Mouse (Mus musculus) erythroblast, embryonic 14.5 days (primary cell): ENCODE data around the gene Cdc25b. TPM values are rescaled to one million over a fixed set of nuclear protein-coding genes. Genes with fewer than 3 reads are reported as not detected.
"Not testable (repeated sequence)": the region's sequence is repeated elsewhere in the genome, so short reads cannot be mapped to it uniquely, and the experiment has no call there.

Experiments used
- H3K27me3 ChIP-seq: 2 replicates; pipeline ENCODE4 v1.6.1; 2012; ENCODE audit warnings: inconsistent platforms; ENCODE audit not compliant: control insufficient read depth
- H3K36me3 ChIP-seq: 2 replicates; pipeline ENCODE4 v1.6.1; 2012; ENCODE audit warnings: mild to moderate bottlenecking, inconsistent platforms; ENCODE audit not compliant: control insufficient read depth
- H3K4me1 ChIP-seq: 2 replicates; pipeline ENCODE4 v1.6.1; 2012; ENCODE audit warnings: inconsistent platforms; ENCODE audit not compliant: control insufficient read depth
- H3K4me3 ChIP-seq: replicated peaks from 2 replicates; pipeline ENCODE3; 2012; ENCODE audit warnings: moderate library complexity, mild to moderate bottlenecking, inconsistent platforms
- H3K9me3 ChIP-seq: 2 replicates; pipeline ENCODE4 v1.6.1; 2012; ENCODE audit warnings: low read length, inconsistent platforms, mixed read lengths; ENCODE audit not compliant: control insufficient read depth
- GATA1 ChIP-seq: IDR thresholded peaks from 2 replicates; pipeline ENCODE4 v1.6.1; 2012; ENCODE audit warnings: low read length, inconsistent platforms, mixed read lengths
- TAL1 ChIP-seq: IDR thresholded peaks from 3 replicates; pipeline ENCODE4 v1.6.1; 2012; ENCODE audit warnings: low read length, inconsistent platforms, mixed read lengths
- polyA plus RNA-seq: library from polyadenylated mRNA; stranded (reverse); fragments of >175 nt; gene quantifications from 2 replicates; pipeline ENCODE4 v1.2.3, GENCODE M21; 2012

Gene Cdc25b
- polyA plus RNA-seq, 1 experiment: 52.6 TPM

DNA sequence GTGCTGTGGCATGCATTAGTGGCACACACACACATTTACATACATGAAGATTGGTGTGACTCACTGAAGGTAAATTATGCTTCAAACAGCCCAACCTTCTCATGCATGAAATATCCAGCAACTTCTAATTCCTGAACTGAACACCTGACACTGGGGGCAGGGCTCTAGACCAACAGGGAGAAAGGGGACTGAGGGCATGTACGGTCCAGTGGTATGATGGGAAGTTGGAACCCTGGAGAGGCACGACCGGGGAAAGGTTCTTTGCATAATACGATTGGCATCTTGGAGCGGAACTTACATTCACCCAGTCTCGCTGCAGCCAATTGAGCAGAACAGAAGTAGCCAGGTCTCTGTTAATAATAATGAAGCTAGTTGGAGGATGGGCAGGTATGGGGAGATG, 38.4 kb downstream of the Cdc25b start:
- Histone ChIP-seq H3K36me3 (peaks cover 14% of the 10 kb centered on the region), H3K9me3 (peaks cover 2% of the 10 kb centered on the region; the same call in 1 of the 2 replicates), H3K4me1 (peaks cover 81% of the 10 kb centered on the region), H3K4me3 (no peak overlapping the region), H3K27me3 (no peaks in the 10 kb centered on the region)
- TF ChIP-seq GATA1: no peak
- no peak for TF ChIP-seq TAL1

DNA sequence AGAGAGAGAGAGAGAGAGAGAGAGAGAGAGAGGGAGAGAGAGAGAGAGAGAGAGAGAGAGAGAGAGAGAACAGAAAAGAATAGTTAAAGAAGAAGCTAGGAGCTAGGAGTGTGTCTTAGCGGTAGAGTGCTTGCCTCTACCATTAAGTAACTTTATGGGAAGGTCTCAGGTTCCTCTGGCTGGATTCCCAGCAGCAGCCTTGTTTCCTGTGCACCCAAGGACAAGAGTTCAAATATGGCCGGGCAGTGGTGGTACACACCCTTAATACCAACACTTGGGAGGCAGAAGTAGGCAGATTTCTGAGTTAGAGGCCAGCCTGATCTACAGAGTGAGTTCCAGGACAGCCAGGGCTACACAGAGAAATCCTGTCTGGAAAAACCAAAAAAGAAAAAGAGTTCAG, 39.9 kb downstream of the Cdc25b start:
- Histone ChIP-seq H3K4me1 (peaks cover 78% of the 10 kb centered on the region), H3K36me3 (peaks cover 11% of the 10 kb centered on the region)
- H3K4me3 ChIP-seq, H3K27me3 ChIP-seq, H3K9me3 ChIP-seq: not testable (repeated sequence)

DNA sequence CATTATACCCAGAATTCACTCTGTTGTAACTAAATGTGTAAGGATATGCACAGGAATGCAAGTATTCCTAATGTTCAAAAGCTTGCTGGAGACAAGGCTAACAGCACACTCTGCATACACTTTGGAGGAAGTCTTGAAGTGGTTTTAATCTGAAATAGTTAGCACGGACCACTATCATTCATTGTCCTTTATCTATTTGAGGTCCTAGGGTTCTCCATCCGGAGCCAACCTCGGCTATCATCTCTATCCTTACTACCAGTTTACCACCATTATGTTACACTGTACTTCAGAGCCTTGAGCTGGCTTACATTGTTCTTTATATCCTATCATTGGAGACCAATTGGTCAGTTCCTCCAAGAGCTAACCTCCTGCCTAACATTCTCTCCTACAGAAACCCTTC, 40.5 kb downstream of the Cdc25b start:
- peaks cover 78% of the 10 kb centered on the region for H3K4me1 ChIP-seq
- H3K9me3 ChIP-seq: no peaks in the 10 kb centered on the region
- H3K36me3 ChIP-seq: peaks cover 9% of the 10 kb centered on the region; the same call in 1 of the 2 replicates
- no peak overlapping the region for H3K4me3 ChIP-seq
- H3K27me3 ChIP-seq: no peaks in the 10 kb centered on the region
- TF ChIP-seq TAL1: no peak
- TF ChIP-seq GATA1: no peak

DNA sequence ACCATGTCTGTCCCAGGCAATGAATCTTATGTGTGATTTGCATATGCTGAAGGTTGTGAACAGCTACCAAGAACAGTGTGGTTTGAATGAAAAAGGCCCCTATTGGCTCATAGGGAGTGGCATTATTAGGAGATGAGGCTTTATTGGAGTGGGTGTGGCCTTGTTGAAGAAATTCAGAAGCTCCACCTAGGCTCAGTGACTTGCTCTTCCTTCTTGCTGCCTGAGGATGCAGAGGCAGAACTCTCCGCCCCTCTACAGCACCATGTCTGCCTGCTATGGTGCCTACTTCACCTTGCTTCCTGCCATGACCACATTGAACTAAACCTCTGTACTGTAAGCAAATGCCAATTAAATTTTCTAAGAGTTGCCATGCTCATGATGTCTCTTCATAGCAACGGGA, 45.8 kb downstream of the Cdc25b start:
- peaks cover 31% of the 10 kb centered on the region for H3K36me3 ChIP-seq
- H3K4me3 ChIP-seq: peak overlapping the region; percentile 78
- no peaks in the 10 kb centered on the region for H3K9me3 ChIP-seq
- no peaks in the 10 kb centered on the region for H3K27me3 ChIP-seq
- peaks cover 69% of the 10 kb centered on the region for H3K4me1 ChIP-seq
- TF ChIP-seq TAL1: no peak
- TF ChIP-seq GATA1: no peak

DNA sequence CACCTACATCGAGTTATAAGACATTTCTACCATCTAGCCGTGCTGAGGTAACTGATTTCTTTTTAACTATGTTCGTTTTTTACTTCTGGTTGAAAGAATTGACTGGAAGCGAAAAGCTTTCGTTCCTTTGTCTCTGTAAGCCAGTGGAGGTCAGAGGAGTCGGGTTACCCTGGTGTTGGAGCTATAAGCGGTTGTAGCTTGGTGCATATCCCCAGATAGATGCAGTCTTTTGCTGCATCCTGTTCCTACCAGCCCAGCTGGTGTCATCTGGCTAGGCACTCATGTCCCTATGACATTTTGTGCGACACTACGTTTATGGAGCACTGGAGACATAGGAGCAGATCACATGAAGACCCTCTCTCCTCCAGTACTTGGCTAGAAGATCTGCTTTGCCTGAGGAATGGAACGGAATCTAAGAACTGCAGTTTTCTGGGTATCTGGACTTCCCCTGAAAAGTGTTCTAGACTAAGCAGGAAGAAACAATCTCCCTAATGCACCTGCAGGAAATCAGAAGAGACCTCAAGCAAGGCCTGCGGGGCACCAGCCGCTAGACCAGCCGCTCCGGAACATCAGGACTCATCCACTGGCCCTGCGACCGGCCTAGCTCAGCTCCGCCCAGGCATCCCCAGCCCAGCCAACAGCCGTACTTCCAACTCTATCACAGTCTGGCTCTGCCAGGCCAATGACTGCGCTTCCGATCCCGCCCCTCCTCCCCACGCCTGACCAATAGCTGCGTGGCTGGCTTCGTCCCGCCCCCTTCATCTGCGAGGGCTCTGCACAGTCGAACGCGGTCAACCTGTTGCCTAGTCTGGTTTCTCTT, 46.8 kb downstream of the Cdc25b start, which contains the start of gene Mavs:
Mavs (plus strand) TSS at position 757 of the 820 bp plus-strand sequence.
- peaks cover 70% of the 10 kb centered on the region for H3K4me1 ChIP-seq
- H3K27me3 ChIP-seq: no peaks in the 10 kb centered on the region
- no peaks in the 10 kb centered on the region for H3K9me3 ChIP-seq
- peak within 1 kb of the TSS; percentile 78 for H3K4me3 ChIP-seq
- H3K36me3 ChIP-seq: peaks cover 41% of the 10 kb centered on the region
- TF ChIP-seq GATA1 (no peak), TAL1 (no peak)

DNA sequence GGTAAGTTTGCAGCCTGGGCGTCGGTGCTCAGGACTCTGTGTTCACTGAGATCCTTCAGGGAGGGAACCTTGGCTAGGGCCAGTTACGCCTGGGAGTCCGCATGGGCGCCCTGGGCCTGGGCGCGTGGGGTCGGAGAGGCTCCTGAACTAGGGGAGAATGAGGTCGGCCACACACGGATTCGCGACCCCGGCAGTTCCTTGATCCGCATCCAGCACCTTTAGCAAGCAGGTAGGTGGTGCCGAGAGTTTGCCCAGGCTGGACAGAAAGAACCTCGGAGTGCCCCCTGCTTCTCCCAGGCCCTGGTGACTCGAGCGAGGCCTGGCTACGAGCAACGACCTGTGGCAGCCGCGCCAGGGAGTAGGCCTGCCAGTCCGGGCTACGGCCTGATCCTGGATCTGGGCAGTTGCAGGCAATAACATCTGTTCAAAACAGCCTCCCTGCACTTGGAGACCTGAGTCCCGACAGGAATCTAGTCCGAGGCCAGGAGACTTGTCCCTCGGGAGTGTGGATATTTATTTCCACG, 47.4 kb downstream of the Cdc25b start:
- H3K27me3 ChIP-seq: no peaks in the 10 kb centered on the region
- H3K9me3 ChIP-seq: no peaks in the 10 kb centered on the region
- peaks cover 77% of the 10 kb centered on the region for H3K4me1 ChIP-seq
- TF ChIP-seq TAL1 (no peak), GATA1 (no peak)
- H3K36me3 ChIP-seq: peaks cover 48% of the 10 kb centered on the region
- peak overlapping the region; percentile 78 for H3K4me3 ChIP-seq

DNA sequence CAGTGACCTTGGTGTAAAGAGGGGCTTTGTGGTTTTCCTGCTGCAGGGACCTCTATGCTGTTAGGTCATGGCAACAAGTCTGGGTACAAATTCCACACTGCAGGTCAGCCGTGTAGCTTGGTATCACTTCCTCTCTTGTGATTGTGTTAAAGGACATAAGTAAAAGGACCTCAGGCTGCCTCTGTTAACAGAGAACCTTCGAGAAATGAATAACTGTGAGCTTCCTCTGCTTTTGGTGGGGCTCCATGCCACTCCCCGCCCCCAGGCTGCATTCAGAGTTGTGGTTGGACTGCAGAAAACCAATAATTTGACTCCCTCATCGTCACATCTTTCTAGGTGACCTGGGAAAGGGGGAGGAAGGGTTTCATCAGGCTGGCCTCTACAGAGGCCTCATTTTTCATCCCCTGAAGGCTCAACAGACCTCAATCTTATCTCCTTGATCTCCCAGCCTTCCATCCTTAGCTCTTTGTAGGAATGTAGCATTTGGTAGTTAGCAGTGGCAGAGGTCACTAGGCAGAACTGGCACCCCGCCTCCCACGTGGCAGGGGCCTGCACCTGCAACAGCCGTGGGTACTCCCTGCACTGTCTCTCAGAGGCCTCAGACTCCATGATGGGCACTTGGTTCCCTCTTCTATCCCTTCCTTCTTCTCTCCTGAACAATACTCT, 48.4 kb downstream of the Cdc25b start:
- peak overlapping the region; percentile 78 for H3K4me3 ChIP-seq
- peaks cover 80% of the 10 kb centered on the region for H3K4me1 ChIP-seq
- no peaks in the 10 kb centered on the region for H3K9me3 ChIP-seq
- no peaks in the 10 kb centered on the region for H3K27me3 ChIP-seq
- peaks cover 57% of the 10 kb centered on the region for H3K36me3 ChIP-seq
- TF ChIP-seq TAL1 (no peak), GATA1 (peak; percentile 79)

DNA sequence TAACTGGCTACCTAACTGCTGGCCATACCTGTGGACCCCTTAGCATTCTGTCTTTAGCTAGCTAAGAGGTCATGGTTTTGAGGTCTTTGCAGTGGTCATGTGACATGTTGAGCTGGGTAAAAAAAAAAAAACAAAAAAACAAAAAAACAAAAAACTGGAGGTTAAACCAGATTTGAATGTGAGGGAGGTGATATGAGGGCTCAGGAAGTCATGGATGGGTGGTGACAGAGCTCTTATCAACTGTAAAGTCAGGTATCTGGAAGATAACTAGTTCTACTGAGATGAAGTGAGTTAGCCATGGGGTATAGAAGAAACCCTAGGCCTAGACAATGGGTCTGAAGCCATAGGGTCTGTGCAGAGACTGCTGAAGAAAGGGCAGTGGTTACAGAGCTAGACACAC, 55.4 kb downstream of the Cdc25b start:
- Histone ChIP-seq H3K4me3 (no peak overlapping the region), H3K27me3 (no peaks in the 10 kb centered on the region), H3K36me3 (peaks cover 100% of the 10 kb centered on the region), H3K9me3 (no peaks in the 10 kb centered on the region), H3K4me1 (peaks cover 78% of the 10 kb centered on the region)
- TF ChIP-seq TAL1 (no peak), GATA1 (no peak)

DNA sequence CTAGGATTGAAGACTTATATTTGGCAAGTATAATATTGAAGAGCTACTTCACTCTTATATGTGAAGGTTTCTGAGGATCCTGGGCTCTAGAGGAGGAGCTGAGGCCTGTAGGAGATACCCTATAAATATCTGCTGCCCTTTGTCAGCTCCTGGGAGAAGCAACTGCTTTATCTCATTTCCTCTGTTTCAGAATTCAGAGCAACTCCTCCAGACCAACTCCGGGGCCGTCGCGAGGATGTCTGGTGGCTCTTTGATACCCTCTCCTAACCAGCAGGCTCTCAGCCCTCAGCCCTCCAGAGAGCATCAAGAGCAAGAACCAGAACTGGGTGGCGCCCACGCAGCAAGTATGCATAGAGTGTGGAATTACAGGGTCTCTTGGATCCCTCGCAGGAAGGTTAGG, 56.2 kb downstream of the Cdc25b start:
- no peaks in the 10 kb centered on the region for H3K27me3 ChIP-seq
- peaks cover 100% of the 10 kb centered on the region for H3K36me3 ChIP-seq
- H3K4me3 ChIP-seq: no peak overlapping the region
- H3K4me1 ChIP-seq: peaks cover 80% of the 10 kb centered on the region
- no peaks in the 10 kb centered on the region for H3K9me3 ChIP-seq
- no peak for TF ChIP-seq TAL1

Other genes starting within 250 kb of the Cdc25b start
- gene Gfra4, start 143.9 kb upstream of the Cdc25b start, polyA plus RNA-seq: 0.07 TPM in 1 of 2 replicates, not detected in the other
- gene Adam33, start 123.1 kb upstream of the Cdc25b start, polyA plus RNA-seq: 0.04 TPM in 1 of 2 replicates, not detected in the other
- 0.03 and 0.04 TPM in 2 replicates for gene Siglec1, start 100.2 kb upstream of the Cdc25b start, polyA plus RNA-seq
- gene Hspa12b, start 59.7 kb upstream of the Cdc25b start, polyA plus RNA-seq: 0.18 and 0.20 TPM in 2 replicates
- gene Gm11037, start 53.5 kb upstream of the Cdc25b start, polyA plus RNA-seq: not detected in 2 replicates
- 219 and 275 TPM in 2 replicates for gene 1700037H04Rik, start 26.9 kb upstream of the Cdc25b start, polyA plus RNA-seq
- gene Cenpb, start 6.9 kb upstream of the Cdc25b start, polyA plus RNA-seq: 27.7 and 31.8 TPM in 2 replicates
- 1.6 and 2.1 TPM in 2 replicates for gene Spef1, start 333 bp downstream of the Cdc25b start, polyA plus RNA-seq
- gene Ap5s1, start 20.1 kb downstream of the Cdc25b start, polyA plus RNA-seq: 3.0 and 3.9 TPM in 2 replicates
- 3.2 and 4.8 TPM in 2 replicates for gene Mavs, start 47.1 kb downstream of the Cdc25b start, polyA plus RNA-seq
- gene Pank2, start 75.5 kb downstream of the Cdc25b start, polyA plus RNA-seq: 2.3 and 3.0 TPM in 2 replicates
- gene Rnf24, start 165.9 kb downstream of the Cdc25b start, polyA plus RNA-seq: 0.02 TPM in 1 of 2 replicates, not detected in the other